Mouse (Mus musculus) thymus, postnatal 4 days (tissue): Measurements from ENCODE around the gene Lamp1.

ENCODE experiments used
- DNase-seq: peaks from one replicate; pipeline ENCODE4 v3.0.0; 2021

Lamp1 gene

DNA sequence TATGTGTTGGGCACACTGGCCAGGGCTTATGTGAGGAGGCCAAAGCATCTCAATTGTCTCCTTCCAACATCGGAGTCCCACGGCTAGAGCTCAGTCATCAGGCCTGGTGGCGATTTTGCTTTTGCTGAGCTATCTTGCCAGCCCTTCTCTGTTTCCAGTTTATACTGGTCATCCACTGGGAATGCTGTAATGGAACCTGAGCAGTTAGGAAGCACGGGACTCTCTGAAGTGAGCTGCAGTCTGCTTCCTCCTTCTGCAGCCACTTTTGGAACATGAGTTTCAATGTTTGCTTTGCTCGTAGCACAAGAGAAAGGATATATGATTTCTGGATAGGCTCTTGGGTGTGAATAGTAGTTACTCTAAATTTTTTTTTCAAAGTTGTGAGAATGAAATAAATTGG is 5.4 kb downstream of the Lamp1 start:
- no peak for DNase-seq

DNA sequence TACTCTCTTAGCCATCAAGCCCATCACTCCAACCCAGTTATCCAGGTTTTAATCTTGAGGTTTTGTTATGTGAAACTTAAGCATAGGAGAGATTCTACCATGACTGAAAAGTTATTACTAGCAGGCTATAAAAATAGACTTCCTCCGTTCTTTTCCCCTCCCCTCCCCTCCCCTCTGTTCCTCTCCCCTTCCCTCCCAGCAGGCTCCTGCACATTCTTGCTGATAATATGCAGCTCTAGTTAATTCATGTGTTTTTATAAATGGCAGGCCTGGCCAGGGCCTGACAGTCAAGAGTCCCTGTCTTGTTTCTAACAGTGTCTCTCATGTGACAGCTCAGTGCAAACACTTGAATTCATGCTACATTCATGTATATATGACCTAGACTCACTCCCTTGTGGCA is 11.5 kb downstream of the Lamp1 start:
- no peak for DNase-seq

DNA sequence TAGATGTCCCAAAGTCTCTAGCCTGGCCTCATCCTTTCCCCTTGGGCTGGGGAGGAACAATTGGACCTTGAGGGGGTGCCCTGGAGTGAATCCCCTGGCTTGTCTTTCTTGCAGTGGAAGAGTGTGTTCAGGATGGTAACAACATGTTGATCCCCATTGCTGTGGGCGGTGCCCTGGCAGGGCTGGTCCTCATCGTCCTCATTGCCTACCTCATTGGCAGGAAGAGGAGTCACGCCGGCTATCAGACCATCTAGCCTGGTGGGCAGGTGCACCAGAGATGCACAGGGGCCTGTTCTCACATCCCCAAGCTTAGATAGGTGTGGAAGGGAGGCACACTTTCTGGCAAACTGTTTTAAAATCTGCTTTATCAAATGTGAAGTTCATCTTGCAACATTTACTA is 15.3 kb downstream of the Lamp1 start:
- no peak for DNase-seq

DNA sequence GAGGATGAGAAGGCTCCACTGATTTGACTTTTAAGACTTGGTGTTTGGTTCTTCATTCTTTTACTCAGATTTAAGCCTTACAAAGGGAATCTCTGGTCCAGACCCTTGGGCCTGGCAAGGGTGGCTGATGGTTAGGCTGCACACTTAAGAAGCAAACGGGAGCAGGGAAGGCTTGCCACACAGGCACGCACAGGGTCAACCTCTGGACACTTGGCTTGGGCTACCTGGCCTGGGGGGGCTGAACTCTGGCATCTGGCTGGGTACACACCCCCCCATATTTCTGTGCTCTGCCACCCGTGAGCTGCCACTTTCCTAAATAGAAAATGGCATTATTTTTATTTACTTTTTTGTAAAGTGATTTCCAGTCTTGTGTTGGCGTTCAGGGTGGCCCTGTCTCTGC is 15.8 kb downstream of the Lamp1 start:
- no peak for DNase-seq

- no peak for DNase-seq
Observed at GRCm38 (mm10) chr8:13175650-13176049, 16.7 kb downstream of the Lamp1 start.

- no peak for DNase-seq
Observed at GRCm38 (mm10) chr8:13177173-13177852, 18.4 kb downstream of the Lamp1 start.

- DNase-seq, result no peak
Observed at GRCm38 (mm10) chr8:13178137-13178536, 19.2 kb downstream of the Lamp1 start.

- no peak for DNase-seq
Observed at GRCm38 (mm10) chr8:13179482-13179881, 20.5 kb downstream of the Lamp1 start.

DNA sequence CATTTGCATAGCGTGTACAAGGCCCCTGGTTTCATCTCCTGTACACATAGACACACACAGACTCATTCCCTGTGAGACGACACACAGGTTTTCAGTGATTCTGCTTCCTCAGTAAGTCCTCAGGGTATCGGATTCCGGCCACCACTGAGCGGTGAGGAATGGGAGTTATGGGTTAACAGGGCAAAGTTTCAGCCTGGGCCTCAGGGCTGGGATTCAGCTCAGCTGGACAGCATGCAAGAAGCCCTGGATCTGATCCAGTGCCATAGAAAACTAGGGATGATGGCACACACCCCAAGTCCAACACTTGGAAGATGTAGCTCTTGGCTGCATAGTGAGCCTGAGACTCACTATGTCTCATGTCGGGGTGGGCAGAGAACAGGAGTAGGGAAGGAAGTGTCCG is 21.0 kb downstream of the Lamp1 start:
- DNase-seq, result no peak

- DNase-seq, result no peak
Observed at GRCm38 (mm10) chr8:13180408-13180807, 21.4 kb downstream of the Lamp1 start.

DNA sequence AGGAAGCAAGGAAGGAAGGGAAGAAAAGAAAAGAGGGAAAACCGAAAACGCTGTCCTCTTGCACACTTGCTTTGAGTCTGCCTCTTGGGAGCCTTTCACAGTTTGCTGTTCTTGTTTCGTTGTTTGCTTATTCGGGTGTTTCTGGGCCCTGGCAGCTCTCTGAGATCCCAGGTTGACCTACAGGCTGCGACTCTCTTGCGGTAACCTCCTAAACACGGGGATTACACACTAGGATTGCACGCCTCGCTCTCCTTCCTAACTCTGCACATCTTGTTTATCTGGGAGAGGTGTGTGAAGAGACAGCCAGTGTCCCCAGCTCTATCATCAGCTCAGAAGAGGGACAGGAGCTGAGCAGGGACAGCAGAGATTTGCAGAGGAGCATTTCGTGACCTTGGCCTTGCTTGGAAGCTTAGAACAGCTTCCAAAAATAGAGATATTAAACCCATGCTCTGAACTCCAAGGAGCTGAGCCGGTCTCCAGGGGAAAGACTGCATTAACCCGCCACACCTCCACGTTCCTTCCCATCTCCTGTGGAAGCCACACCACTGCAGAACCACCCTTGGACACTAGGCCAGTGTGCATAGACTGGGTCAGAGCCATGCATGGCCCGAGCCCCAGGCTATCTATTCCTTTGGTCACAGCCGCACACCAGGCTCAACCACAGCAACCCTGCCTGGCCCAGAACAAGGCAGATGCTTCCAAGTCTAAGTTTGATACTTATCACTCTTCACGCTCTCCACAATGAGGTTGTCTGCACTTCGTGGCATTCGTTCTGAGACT is 22.1 kb downstream of the Lamp1 start:
- no peak for DNase-seq

DNA sequence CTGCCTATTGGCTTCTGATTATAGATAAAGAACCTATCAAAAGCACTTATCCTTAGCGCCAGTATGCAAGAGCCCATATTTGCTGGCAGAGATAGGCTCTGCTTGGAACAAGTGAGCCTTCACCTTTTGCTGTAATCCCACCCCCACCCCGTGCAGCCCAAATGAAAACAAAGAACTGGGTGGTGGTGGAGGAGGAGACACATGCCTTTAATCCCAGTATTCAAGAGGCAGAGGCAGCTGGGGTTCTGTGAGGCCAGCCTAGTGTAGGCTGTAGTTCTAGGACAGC is 22.7 kb downstream of the Lamp1 start:
- DNase-seq, result no peak

DNA sequence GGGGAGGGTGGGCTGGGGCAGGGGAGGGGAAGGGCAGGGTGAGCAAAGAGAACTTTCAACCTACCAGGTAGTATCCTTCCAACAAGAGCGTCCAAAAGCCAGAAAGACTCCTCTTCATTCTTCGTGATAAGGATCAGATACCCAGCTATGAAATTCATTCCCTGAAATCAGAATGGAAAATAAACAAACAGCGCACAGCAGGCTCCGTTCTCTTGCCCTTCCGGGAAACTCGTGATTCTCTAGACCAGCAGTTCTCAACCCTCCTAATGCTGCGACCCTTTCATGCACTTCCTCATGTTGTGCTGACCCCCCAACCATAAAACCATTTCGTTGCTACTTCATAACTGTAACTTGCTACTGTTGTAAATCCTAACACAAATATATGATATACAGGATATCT is 27.9 kb downstream of the Lamp1 start:
- DNase-seq, result no peak

DNA sequence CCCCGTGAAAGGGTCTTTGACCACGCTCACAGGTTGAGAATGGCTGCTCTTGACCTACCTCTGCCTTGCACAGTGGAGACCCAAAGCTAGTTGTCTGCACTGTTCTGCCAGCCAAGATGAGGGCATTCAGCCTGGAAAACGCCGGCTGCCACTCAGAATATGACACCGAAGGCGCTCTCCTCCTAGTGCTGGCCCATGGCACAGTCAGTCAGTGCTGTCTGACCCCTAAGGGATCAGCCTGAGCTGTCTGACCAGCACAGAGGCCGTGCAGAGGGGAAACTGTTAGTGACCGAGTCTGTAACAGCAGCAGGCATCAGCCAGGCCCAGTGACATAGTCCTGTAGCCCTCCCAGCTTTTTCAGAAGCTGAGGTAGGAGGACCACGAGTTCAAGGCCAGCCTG is 28.3 kb downstream of the Lamp1 start:
- no peak for DNase-seq

GRCm38 (mm10) chr8:13187638-13188037 is 28.7 kb downstream of the Lamp1 start:
- no peak for DNase-seq

DNA sequence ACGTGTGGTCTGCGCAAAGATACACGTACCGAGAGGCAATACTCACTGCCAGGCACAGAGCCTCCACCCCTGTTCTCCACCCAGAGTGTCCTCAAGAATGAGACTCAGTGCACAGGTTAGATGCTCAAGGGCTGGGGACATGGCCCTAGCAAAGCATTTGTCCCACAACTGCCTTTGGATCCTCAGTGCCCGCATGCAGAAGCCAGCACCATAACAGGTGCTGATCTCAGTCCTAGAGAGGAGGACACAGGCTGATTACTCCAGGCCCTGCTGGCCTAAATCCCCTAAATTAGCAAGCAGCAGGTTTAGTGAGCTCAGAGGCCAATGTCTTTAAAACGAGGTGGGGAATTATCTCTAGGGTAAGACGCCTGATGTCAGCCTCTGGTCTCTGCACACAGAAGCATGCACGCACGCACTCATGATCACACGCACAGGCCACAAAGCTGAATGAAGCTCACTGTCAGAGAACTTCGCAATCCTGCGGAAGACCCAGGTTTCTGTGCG is 29.1 kb downstream of the Lamp1 start:
- no peak for DNase-seq

DNA sequence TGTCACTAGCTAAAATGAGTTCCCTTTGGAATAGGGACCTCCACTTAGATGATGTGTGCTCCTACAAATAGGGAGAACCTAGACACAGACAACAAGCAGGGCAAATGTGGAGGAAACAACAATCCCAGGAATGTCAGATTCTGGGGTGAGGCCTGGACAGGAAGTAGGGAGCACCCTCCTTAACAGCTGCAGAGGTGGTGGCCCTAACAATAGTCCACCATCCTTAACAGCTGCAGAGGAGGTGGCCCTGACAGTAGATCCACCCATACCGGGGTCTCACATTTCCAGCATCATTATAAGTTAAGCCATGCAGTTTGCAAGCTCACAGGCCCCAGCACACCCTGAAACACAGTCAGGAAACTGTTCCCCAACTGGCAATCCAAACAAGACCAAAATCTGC is 29.9 kb downstream of the Lamp1 start:
- DNase-seq, result no peak

GRCm38 (mm10) chr8:13190235-13190634 is 31.3 kb downstream of the Lamp1 start:
- DNase-seq, result no peak

DNA sequence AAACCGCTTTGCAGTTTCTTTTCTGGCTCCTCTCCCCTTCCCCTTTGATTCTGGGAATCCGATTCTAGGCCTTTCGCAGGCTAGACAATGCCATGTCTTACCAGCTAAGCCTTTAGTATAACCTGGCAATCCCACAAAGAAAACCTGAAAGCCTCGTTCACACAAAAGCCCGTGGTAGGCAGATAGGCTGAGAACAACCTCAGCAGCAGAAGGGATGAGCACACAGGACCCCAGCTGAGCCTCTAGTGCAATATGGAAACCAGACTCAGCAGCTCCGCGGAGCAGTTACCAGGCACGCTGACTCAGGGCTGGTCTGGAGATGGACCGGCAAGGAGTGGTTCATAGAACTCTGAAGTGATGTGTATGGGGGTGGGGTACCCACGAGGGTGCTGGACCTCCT is 35.9 kb downstream of the Lamp1 start:
- no peak for DNase-seq

DNA sequence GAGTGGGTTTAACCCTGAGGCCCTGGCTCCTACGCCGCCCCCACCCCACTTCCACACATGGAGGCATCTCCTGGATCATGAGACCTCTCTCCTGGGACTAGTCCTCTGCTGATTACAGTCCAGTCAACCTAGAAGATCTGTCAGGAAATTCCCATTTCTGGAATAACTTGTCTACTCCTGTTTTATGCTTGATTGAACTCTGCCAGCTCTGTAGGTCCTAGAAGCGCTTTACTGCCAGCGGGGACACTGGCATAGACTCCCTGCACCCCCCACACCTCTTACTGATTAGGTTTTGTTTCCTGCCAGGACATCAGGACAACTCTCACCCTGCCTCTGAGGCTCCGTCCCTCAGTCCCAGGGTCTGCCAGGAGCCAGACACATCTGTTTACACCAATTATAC is 38.5 kb downstream of the Lamp1 start:
- DNase-seq, result no peak

DNA sequence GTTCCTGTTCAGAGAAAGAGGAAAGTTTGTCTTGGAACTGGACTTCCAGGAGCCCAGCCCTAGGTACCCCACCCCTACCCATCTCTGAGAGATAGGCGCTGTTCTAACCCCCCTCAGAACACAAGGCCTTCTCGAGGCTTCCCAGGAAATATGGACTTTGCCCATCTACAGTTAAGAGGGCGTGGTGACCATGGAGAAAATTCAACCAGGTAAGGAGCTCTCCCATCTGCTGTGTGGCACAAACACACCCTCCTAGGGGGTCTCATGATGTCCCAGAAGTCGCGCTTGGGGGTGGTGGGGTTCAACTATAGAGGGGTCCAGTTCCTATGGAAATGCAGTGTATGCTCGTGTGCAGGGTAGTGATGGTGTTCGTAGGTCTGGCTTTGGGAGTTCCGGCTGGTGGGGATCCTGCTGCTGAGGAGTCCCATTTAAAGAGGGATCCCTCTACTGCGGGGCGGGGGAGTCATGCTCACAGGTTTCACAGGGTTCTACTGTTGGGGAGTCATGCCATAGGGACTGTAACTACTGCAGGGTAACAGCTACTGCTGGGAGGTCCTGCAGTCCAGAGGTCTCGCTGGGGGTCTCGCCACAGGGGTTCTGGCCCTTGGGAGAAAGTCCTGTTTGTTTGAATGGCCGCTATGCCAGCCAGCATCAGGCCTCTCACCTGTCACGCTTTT is 40.6 kb downstream of the Lamp1 start:
- DNase-seq, result peak; percentile 10

- DNase-seq, result peak; percentile 75
Observed at GRCm38 (mm10) chr8:13200301-13201012, 41.5 kb downstream of the Lamp1 start, which contains the start of gene Grtp1. Gene Grtp1, minus strand, starts transcription at chr8:13200620.

GRCm38 (mm10) chr8:13201013-13201334 is 42.0 kb downstream of the Lamp1 start:
- no peak for DNase-seq

GRCm38 (mm10) chr8:13202041-13202440 is 43.1 kb downstream of the Lamp1 start:
- DNase-seq, result no peak
